In the genomic region with DNA sequence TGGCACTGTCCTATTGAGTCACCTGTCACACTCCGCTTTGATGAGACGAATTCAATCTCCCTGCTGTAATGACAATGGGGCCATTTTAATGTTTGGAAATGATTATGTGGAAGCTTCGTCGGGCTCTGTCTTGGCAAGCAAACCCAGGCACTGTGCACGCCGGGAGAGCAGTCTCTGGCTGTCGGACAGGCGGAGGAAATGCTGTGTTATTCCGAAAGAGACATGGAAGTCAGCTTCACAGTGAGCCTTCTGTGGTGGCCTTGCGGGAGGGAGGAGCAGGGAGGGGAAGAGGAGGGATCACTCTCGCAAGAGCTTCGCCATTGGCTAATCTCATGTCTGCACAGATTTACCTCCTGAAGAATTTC, we compare ENCODE assay signal across 8 mouse cellular contexts.
DNase-seq lines count a peak whose midpoint lies in the region; ATAC-seq lines count a peak whose summit lies in the region.

No protein-coding gene starts in this region.

- no peaks in the 10 kb centered on the region for H3K9me3 ChIP-seq in hindbrain, embryonic 12.5 days (replicated peaks)
- H3K9me3 ChIP-seq in stomach, embryonic 16.5 days (replicated peaks; ENCODE audit: control insufficient read depth, low read length) = no peaks in the 10 kb centered on the region

- no peaks in the 10 kb centered on the region for H3K36me3 ChIP-seq in hindbrain, embryonic 12.5 days
- H3K36me3 ChIP-seq in stomach, embryonic 16.5 days (ENCODE audit: control insufficient read depth, insufficient read depth, low read length) = no peaks in the 10 kb centered on the region

- peak; percentile 35 for DNase-seq in ZHBTc4 (ENCODE audit: low read depth, low spot score)
- peak; percentile 58 to 69 for DNase-seq in cerebellum, postnatal 14 days
- DNase-seq in left cerebral cortex, postnatal 25 days (ENCODE audit: low spot score in 2 of 2) = peak; percentile 44 to 72
- DNase-seq in kidney, adult 8-10 months = no peak
- no peak for DNase-seq in T-cell, adult 2 months (ENCODE audit: low spot score)
- DNase-seq in adipocyte (ENCODE audit: low spot score) = no peak

- intact Hi-C loops in left cerebral cortex, postnatal 25 days (cut with DNase I) = no loop called here

- H3K9ac ChIP-seq in hindbrain, embryonic 12.5 days = no peak overlapping the region
- no peak overlapping the region for H3K9ac ChIP-seq in stomach, embryonic 16.5 days (ENCODE audit: low read length)

- ATAC-seq in hindbrain, embryonic 12.5 days (ENCODE audit: low FRiP score) = peak; percentile 78
- ATAC-seq in stomach, embryonic 16.5 days (ENCODE audit: insufficient read depth, low FRiP score) = 0 out of 2 replicates have a peak, but pooled peaks have one; percentile 7

- H3K4me1 ChIP-seq in hindbrain, embryonic 12.5 days = peaks cover 11% of the 10 kb centered on the region; the same call in 1 of the 2 replicates
- H3K4me1 ChIP-seq in stomach, embryonic 16.5 days (ENCODE audit: control insufficient read depth, insufficient read depth, low read length) = no peaks in the 10 kb centered on the region

- H3K27ac ChIP-seq in hindbrain, embryonic 12.5 days = peak overlapping the region; percentile 64
- H3K27ac ChIP-seq in stomach, embryonic 16.5 days (ENCODE audit: low read length) = no peak overlapping the region

- 48% methylated on average over 12 of the region's 12 CpGs for WGBS in hindbrain, embryonic 12.5 days
- 53% methylated on average over 12 of the region's 12 CpGs for WGBS in stomach, embryonic 16.5 days

- peak overlapping the region; percentile 17 for H3K4me3 ChIP-seq in hindbrain, embryonic 12.5 days
- 0 out of 2 replicates have a peak overlapping the region, but pooled peaks have one; percentile 0 for H3K4me3 ChIP-seq in stomach, embryonic 16.5 days (replicated peaks; ENCODE audit: low read length)

- 0 out of 2 replicates have a peak, but pooled peaks cover 8% of the 10 kb centered on the region for H3K27me3 ChIP-seq in hindbrain, embryonic 12.5 days
- H3K27me3 ChIP-seq in stomach, embryonic 16.5 days (ENCODE audit: control insufficient read depth, insufficient read depth, low read length) = no peaks in the 10 kb centered on the region; the same call in 1 of the 2 replicates

- H3K4me2 ChIP-seq in hindbrain, embryonic 12.5 days (replicated peaks) = peak overlapping the region; percentile 40
- peak overlapping the region; percentile 19; the same call in 1 of the 2 replicates for H3K4me2 ChIP-seq in stomach, embryonic 16.5 days (ENCODE audit: low read depth, low read length)

Comparison
In these comparisons a context has a peak if more than half of its experiments do, and no peak if none do; other contexts are left out.
1. DNase-seq: peak in ZHBTc4 (single experiment), cerebellum, postnatal 14 days (2 of 2) and left cerebral cortex, postnatal 25 days (2 of 2); none in kidney, adult 8-10 months (0 of 2), T-cell, adult 2 months (single experiment) and adipocyte (single experiment).